Mouse (Mus musculus): ENCODE data around the gene Scd2.

- TF ChIP-seq CTCF (IDR thresholded peaks at IDR 0.05; ENCODE audit: control insufficient read depth, insufficient read depth, insufficient replicate concordance, low read depth, low read length) (no peak), POLR2A (IDR thresholded peaks at IDR 0.05; ENCODE audit: control insufficient read depth, low read depth, low read length) (no peak)
Observed at GRCm38 (mm10) chr19:44282534-44283156, 10.8 kb upstream of the Scd2 start.

Data from testis, adult 2 months (tissue).